Mouse (Mus musculus) lung, embryonic 14.5 days (tissue): ENCODE measurements around the gene Bcl6b. TPM values are rescaled to one million over a fixed set of nuclear protein-coding genes. Genes with fewer than 3 reads are reported as not detected.
A peak's percentile ranks its signal among the peaks of the same experiment; 100 is the strongest.

Experiments
- ATAC-seq: fragments of 200-750 bp; cut with Nextera tagmentation; 2 replicates; pipeline ENCODE4 v1.8.0; 2017; ENCODE audit warnings: mild to moderate bottlenecking, moderate TSS enrichment, moderate library complexity; ENCODE audit not compliant: insufficient read depth
- DNase-seq: peaks from one replicate; pipeline ENCODE4 v3.0.0-alpha.2; 2015
- H3K27ac ChIP-seq: fragments of 300-500 bp; sonication (generic); 2 replicates; pipeline ENCODE4 v1.5.1; 2014; ENCODE audit warnings: low read depth, mild to moderate bottlenecking, moderate library complexity
- H3K27me3 ChIP-seq: fragments of 300-500 bp; sonication (generic); 2 replicates; pipeline ENCODE4 v1.6.1; 2014; ENCODE audit warnings: low read length, control low read depth; ENCODE audit not compliant: insufficient read depth
- H3K36me3 ChIP-seq: fragments of 300-500 bp; sonication (generic); 2 replicates; pipeline ENCODE4 v1.6.1; 2014; ENCODE audit warnings: control low read depth; ENCODE audit not compliant: insufficient read depth
- H3K4me1 ChIP-seq: fragments of 300-500 bp; sonication (generic); 2 replicates; pipeline ENCODE4 v1.6.1; 2014; ENCODE audit warnings: antibody characterized with exemption, control low read depth; ENCODE audit not compliant: insufficient read depth
- H3K4me2 ChIP-seq: fragments of 300-500 bp; sonication (generic); 2 replicates; pipeline ENCODE4 v1.6.1; 2014; ENCODE audit warnings: mild to moderate bottlenecking
- H3K4me3 ChIP-seq: fragments of 300-500 bp; sonication (generic); 2 replicates; pipeline ENCODE4 v1.5.1; 2014; ENCODE audit warnings: low read depth, low read length
- H3K9ac ChIP-seq: fragments of 300-500 bp; sonication (generic); 2 replicates; pipeline ENCODE4 v1.6.1; 2014
- H3K9me3 ChIP-seq: fragments of 300-500 bp; sonication (generic); 2 replicates; pipeline ENCODE4 v1.6.1; 2016; ENCODE audit warnings: low read depth, low read length, control low read depth
- CTCF ChIP-seq: IDR thresholded peaks from 2 replicates; pipeline ENCODE4 v1.5.1; 2016; ENCODE audit warnings: antibody characterized with exemption, low read depth
- WGBS: fragments of 180-500 bp; shearing (Covaris S2); extraction: QIAGEN DNeasy Blood & Tissue Kit; methylation state at CpG from one replicate; pipeline ENCODE4 v1.1.7; 2014; 5-methylcytosine and 5-hydroxymethylcytosine counted together
- polyA plus RNA-seq: library from polyadenylated mRNA; unstranded; fragments of >200 nt; fragmentation: Nextera tagmentation; extraction: Ambion mirVana; gene quantifications from 2 replicates; pipeline ENCODE4 v1.2.1, GENCODE M21; 2014

Bcl6b gene
- polyA plus RNA-seq, 1 experiment from 2014 or later, result 30.9 TPM

GRCm38 (mm10) chr11:70212896-70213295 is 16.7 kb downstream of the Bcl6b start:
- Histone ChIP-seq H3K9ac (no peak overlapping the region), H3K4me2 (no peak overlapping the region), H3K36me3 (no peaks in the 10 kb centered on the region), H3K4me3 (no peak overlapping the region), H3K27ac (no peak overlapping the region), H3K4me1 (0 out of 2 replicates have a peak, but pooled peaks cover 8% of the 10 kb centered on the region), H3K9me3 (no peaks in the 10 kb centered on the region), H3K27me3 (peaks cover 36% of the 10 kb centered on the region)
- DNase-seq (peak; percentile 91), ATAC-seq (no peak)
- WGBS, result 6% methylated on average over 9 of the region's 9 CpGs
- peak; percentile 77 for TF ChIP-seq CTCF

DNA sequence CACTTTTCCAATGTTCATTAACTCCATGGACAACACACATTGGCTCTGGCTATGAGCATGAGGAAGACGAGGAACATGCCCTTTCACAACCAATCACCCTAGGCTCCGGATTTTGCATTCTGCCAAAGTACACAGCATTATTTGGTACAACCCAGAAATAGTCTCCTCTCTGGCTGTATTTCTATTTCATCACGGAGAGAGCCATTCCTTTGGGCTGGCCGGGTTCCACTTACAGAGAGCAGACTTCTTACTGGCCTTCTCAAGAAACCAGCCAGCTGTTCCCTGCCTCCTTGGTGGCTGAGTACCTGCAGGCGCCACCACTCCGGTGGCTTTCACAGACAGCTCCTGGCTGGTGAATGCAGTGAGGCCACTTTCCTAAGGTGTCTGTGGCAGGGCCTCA is 17.2 kb downstream of the Bcl6b start, which contains the start of gene Slc16a11:
Gene Slc16a11, plus strand, starts transcription at position 330 of the 400 bp plus-strand sequence.
- peak within 1 kb of the TSS; percentile 61; the same call in 1 of the 2 replicates for H3K4me2 ChIP-seq
- DNase-seq, result no peak
- H3K4me3 ChIP-seq, result no peak within 1 kb of the TSS
- TF ChIP-seq CTCF, result no peak
- H3K27ac ChIP-seq, result no peak within 1 kb of the TSS
- no peak for ATAC-seq
- no peaks in the 10 kb centered on the region for H3K36me3 ChIP-seq
- H3K4me1 ChIP-seq, result 0 out of 2 replicates have a peak, but pooled peaks cover 8% of the 10 kb centered on the region
- no peaks in the 10 kb centered on the region for H3K9me3 ChIP-seq
- H3K9ac ChIP-seq, result no peak within 1 kb of the TSS
- 51% methylated on average over 6 of the region's 6 CpGs for WGBS
- peaks cover 36% of the 10 kb centered on the region for H3K27me3 ChIP-seq

DNA sequence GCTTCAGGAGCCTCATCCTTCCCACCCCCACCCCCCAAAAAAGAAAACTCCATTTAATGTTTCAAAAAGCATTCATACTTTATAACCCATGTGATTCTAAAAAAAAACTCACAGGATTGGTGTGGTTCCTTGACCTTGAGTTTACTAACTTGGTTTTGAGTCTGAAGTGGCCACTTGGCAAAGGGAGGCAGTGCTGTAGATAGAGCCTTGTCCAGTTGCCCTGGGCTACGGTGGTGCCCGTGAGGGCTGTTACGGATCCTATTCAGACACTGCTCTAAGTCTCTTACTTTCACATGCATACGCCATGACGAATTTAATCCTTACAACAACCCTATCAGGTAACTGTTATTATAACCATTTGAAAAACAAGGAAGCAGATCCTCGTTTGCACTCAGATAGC is 17.6 kb downstream of the Bcl6b start:
- TF ChIP-seq CTCF, result no peak

GRCm38 (mm10) chr11:70210681-70211080 is 18.9 kb downstream of the Bcl6b start:
- Histone ChIP-seq H3K4me2 (no peak overlapping the region), H3K27ac (no peak overlapping the region), H3K9me3 (no peaks in the 10 kb centered on the region), H3K36me3 (no peaks in the 10 kb centered on the region), H3K9ac (no peak overlapping the region), H3K4me1 (0 out of 2 replicates have a peak, but pooled peaks cover 8% of the 10 kb centered on the region), H3K4me3 (no peak overlapping the region), H3K27me3 (peaks cover 26% of the 10 kb centered on the region)
- TF ChIP-seq CTCF, result no peak
- 67% methylated on average over 2 of the region's 2 CpGs for WGBS
- ATAC-seq, result no peak
- DNase-seq, result no peak

More for the DNA sequence above, 17.6 kb downstream of the Bcl6b start:
- WGBS, result 75% methylated on average over 6 of the region's 6 CpGs
- Histone ChIP-seq H3K4me1 (0 out of 2 replicates have a peak, but pooled peaks cover 8% of the 10 kb centered on the region), H3K9me3 (no peaks in the 10 kb centered on the region), H3K27me3 (peaks cover 36% of the 10 kb centered on the region), H3K4me2 (no peak overlapping the region), H3K27ac (no peak overlapping the region), H3K36me3 (no peaks in the 10 kb centered on the region), H3K9ac (no peak overlapping the region), H3K4me3 (no peak overlapping the region)
- ATAC-seq (no peak), DNase-seq (no peak)

GRCm38 (mm10) chr11:70208778-70209388 is 20.7 kb downstream of the Bcl6b start:
- Histone ChIP-seq H3K4me1 (0 out of 2 replicates have a peak, but pooled peaks cover 3% of the 10 kb centered on the region), H3K4me2 (no peak overlapping the region), H3K36me3 (no peaks in the 10 kb centered on the region), H3K9me3 (no peaks in the 10 kb centered on the region), H3K4me3 (no peak overlapping the region), H3K27me3 (peaks cover 8% of the 10 kb centered on the region), H3K27ac (no peak overlapping the region), H3K9ac (no peak overlapping the region)
- 60% methylated on average over 5 of the region's 5 CpGs for WGBS
- TF ChIP-seq CTCF, result no peak
- no peak for ATAC-seq
- no peak for DNase-seq

DNA sequence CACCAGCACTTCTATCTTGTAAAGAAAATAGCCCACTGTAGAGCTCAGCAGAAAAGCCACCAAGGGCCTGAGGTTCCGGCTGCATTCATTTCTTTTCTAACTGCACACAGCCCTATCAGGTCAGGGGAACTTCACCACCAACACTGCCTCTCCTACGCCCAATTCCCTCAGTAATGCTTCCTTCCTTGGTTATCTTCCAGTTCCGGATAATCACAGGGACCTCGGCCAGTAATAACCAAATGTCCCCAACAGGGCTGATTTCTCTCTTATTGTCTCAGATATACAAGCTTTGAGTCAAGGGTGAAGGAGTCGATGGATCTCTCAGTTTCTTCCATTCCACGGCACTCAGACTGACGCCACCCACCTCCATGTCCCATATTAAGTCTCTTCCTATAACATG is 22.3 kb downstream of the Bcl6b start:
- 76% methylated on average over 7 of the region's 7 CpGs for WGBS
- H3K4me2 ChIP-seq, result no peak overlapping the region
- TF ChIP-seq CTCF, result no peak

GRCm38 (mm10) chr11:70206801-70207200 is 22.8 kb downstream of the Bcl6b start:
- 66% methylated on average over 2 of the region's 2 CpGs for WGBS
- ATAC-seq (no peak), DNase-seq (no peak)
- Histone ChIP-seq H3K36me3 (no peaks in the 10 kb centered on the region), H3K9ac (no peak overlapping the region), H3K27ac (no peak overlapping the region), H3K27me3 (no peaks in the 10 kb centered on the region), H3K4me2 (no peak overlapping the region), H3K9me3 (no peaks in the 10 kb centered on the region), H3K4me3 (no peak overlapping the region), H3K4me1 (no peaks in the 10 kb centered on the region)
- TF ChIP-seq CTCF, result no peak

More for the DNA sequence above, 22.3 kb downstream of the Bcl6b start:
- H3K9ac ChIP-seq, result no peak overlapping the region
- H3K27ac ChIP-seq, result no peak overlapping the region
- no peak for DNase-seq
- no peak overlapping the region for H3K4me3 ChIP-seq
- no peaks in the 10 kb centered on the region for H3K9me3 ChIP-seq
- H3K4me1 ChIP-seq, result no peaks in the 10 kb centered on the region
- no peaks in the 10 kb centered on the region for H3K36me3 ChIP-seq
- no peak for ATAC-seq
- no peaks in the 10 kb centered on the region; the same call in 1 of the 2 replicates for H3K27me3 ChIP-seq
